Mouse (Mus musculus): ENCODE measurements around the gene Ccn2. TPM values are rescaled to one million over a fixed set of nuclear protein-coding genes. Genes with fewer than 3 reads are reported as not detected.

Gene Ccn2
- total and polyA plus RNA-seq, 3 experiments = 4.4 TPM; not detected in 2

GRCm38 (mm10) chr10:24640186-24640875 lies 45.1 kb downstream of the Ccn2 start:
- Histone ChIP-seq H3K4me1 (ENCODE audit: insufficient read depth, low read depth, low read length) (peaks cover 58% of the 10 kb centered on the region), H3K4me3 (ENCODE audit: low read depth, low read length) (no peak overlapping the region), H3K27me3 (ENCODE audit: insufficient read depth, low read length) (no peaks in the 10 kb centered on the region), H3K9me3 (replicated peaks) (no peaks in the 10 kb centered on the region), H3K36me3 (replicated peaks) (no peaks in the 10 kb centered on the region)
- ATAC-seq (ENCODE audit: extremely low read depth, insufficient number of reproducible peaks, low FRiP score, poor library complexity, severe bottlenecking) = no peak
- TF ChIP-seq CTCF (IDR thresholded peaks at IDR 0.05; ENCODE audit: low read depth, low read length) = no peak
- no peak for TF ChIP-seq TAL1 (conservative IDR thresholded peaks at IDR 0.05; ENCODE audit: low read depth, low read length)
- TF ChIP-seq GATA2 (IDR thresholded peaks at IDR 0.05; ENCODE audit: borderline replicate concordance, low read depth, low read length) = no peak
- TF ChIP-seq GATA1 (IDR thresholded peaks at IDR 0.05; ENCODE audit: borderline replicate concordance, low read length) = no peak
- TF ChIP-seq POLR2AphosphoS5 (IDR thresholded peaks at IDR 0.05; ENCODE audit: insufficient replicate concordance, low read depth, low read length) = no peak
- no peak for DNase-seq (ENCODE audit: low spot score)

- TF ChIP-seq POLR2AphosphoS5 (IDR thresholded peaks at IDR 0.05; ENCODE audit: insufficient replicate concordance, low read depth, low read length) (no peak), GATA1 (IDR thresholded peaks at IDR 0.05; ENCODE audit: borderline replicate concordance, low read length) (no peak), TAL1 (conservative IDR thresholded peaks at IDR 0.05; ENCODE audit: low read depth, low read length) (no peak), CTCF (IDR thresholded peaks at IDR 0.05; ENCODE audit: low read depth, low read length) (no peak), GATA2 (IDR thresholded peaks at IDR 0.05; ENCODE audit: borderline replicate concordance, low read depth, low read length) (no peak)
- no peaks in the 10 kb centered on the region for H3K9me3 ChIP-seq (replicated peaks)
- DNase-seq (ENCODE audit: low spot score) = no peak
- peaks cover 48% of the 10 kb centered on the region for H3K4me1 ChIP-seq (ENCODE audit: insufficient read depth, low read depth, low read length)
- H3K27me3 ChIP-seq (ENCODE audit: insufficient read depth, low read length) = no peaks in the 10 kb centered on the region
- no peaks in the 10 kb centered on the region for H3K36me3 ChIP-seq (replicated peaks)
- H3K4me3 ChIP-seq (ENCODE audit: low read depth, low read length) = no peak overlapping the region
- no peak for ATAC-seq (ENCODE audit: extremely low read depth, insufficient number of reproducible peaks, low FRiP score, poor library complexity, severe bottlenecking)
Observed at GRCm38 (mm10) chr10:24641416-24642140, 46.3 kb downstream of the Ccn2 start.

- H3K27me3 ChIP-seq (ENCODE audit: insufficient read depth, low read length) = no peaks in the 10 kb centered on the region
- H3K36me3 ChIP-seq (replicated peaks) = no peaks in the 10 kb centered on the region
- no peaks in the 10 kb centered on the region for H3K9me3 ChIP-seq (replicated peaks)
- TF ChIP-seq GATA2 (IDR thresholded peaks at IDR 0.05; ENCODE audit: borderline replicate concordance, low read depth, low read length) = no peak
- TF ChIP-seq TAL1 (conservative IDR thresholded peaks at IDR 0.05; ENCODE audit: low read depth, low read length) = no peak
- TF ChIP-seq GATA1 (IDR thresholded peaks at IDR 0.05; ENCODE audit: borderline replicate concordance, low read length) = no peak
- TF ChIP-seq POLR2AphosphoS5 (IDR thresholded peaks at IDR 0.05; ENCODE audit: insufficient replicate concordance, low read depth, low read length) = no peak
- no peak for TF ChIP-seq CTCF (IDR thresholded peaks at IDR 0.05; ENCODE audit: low read depth, low read length)
- DNase-seq (ENCODE audit: low spot score) = no peak
- peaks cover 42% of the 10 kb centered on the region for H3K4me1 ChIP-seq (ENCODE audit: insufficient read depth, low read depth, low read length)
- ATAC-seq (ENCODE audit: extremely low read depth, insufficient number of reproducible peaks, low FRiP score, poor library complexity, severe bottlenecking) = no peak
- H3K4me3 ChIP-seq (ENCODE audit: low read depth, low read length) = no peak overlapping the region
Observed at GRCm38 (mm10) chr10:24642796-24643580, 47.7 kb downstream of the Ccn2 start.

GRCm38 (mm10) chr10:24645169-24645568 lies 49.9 kb downstream of the Ccn2 start:
- no peak for ATAC-seq (ENCODE audit: extremely low read depth, insufficient number of reproducible peaks, low FRiP score, poor library complexity, severe bottlenecking)
- no peaks in the 10 kb centered on the region for H3K9me3 ChIP-seq (replicated peaks)

More at GRCm38 (mm10) chr10:24645169-24645568, 49.9 kb downstream of the Ccn2 start:
- H3K27me3 ChIP-seq (ENCODE audit: insufficient read depth, low read length) = no peaks in the 10 kb centered on the region
- H3K36me3 ChIP-seq (replicated peaks) = no peaks in the 10 kb centered on the region
- DNase-seq (ENCODE audit: low spot score) = no peak
- TF ChIP-seq GATA1 (IDR thresholded peaks at IDR 0.05; ENCODE audit: borderline replicate concordance, low read length) (no peak), TAL1 (conservative IDR thresholded peaks at IDR 0.05; ENCODE audit: low read depth, low read length) (no peak), POLR2AphosphoS5 (IDR thresholded peaks at IDR 0.05; ENCODE audit: insufficient replicate concordance, low read depth, low read length) (no peak), GATA2 (IDR thresholded peaks at IDR 0.05; ENCODE audit: borderline replicate concordance, low read depth, low read length) (no peak), CTCF (IDR thresholded peaks at IDR 0.05; ENCODE audit: low read depth, low read length) (no peak)
- H3K4me1 ChIP-seq (ENCODE audit: insufficient read depth, low read depth, low read length) = peaks cover 27% of the 10 kb centered on the region
- H3K4me3 ChIP-seq (ENCODE audit: low read depth, low read length) = no peak overlapping the region

Other genes starting within 250 kb of the Ccn2 start
- 0.23 and 0.53 TPM in 2 replicates for gene Enpp1, start 116.7 kb downstream of the Ccn2 start, total RNA-seq (2014; fragmentation: Nextera tagmentation)
- gene Enpp1, start 116.7 kb downstream of the Ccn2 start, total RNA-seq (2017) = 0.06 and 0.16 TPM in 2 replicates
- 0.01 TPM in 1 of 2 replicates, not detected in the other for gene Enpp1, start 116.7 kb downstream of the Ccn2 start, polyA plus RNA-seq (2012)
- gene Enpp3, start 247.4 kb downstream of the Ccn2 start, total RNA-seq (2014; fragmentation: Nextera tagmentation) = 0.63 TPM in 1 of 2 replicates, not detected in the other
- 0.12 and 0.27 TPM in 2 replicates for gene Enpp3, start 247.4 kb downstream of the Ccn2 start, total RNA-seq (2017)
- not detected in 2 replicates for gene Enpp3, start 247.4 kb downstream of the Ccn2 start, polyA plus RNA-seq (2012)

Data from G1E (cell line).